Mouse (Mus musculus): Measurements from ENCODE around the gene Rimbp2. TPM values are rescaled to one million over a fixed set of nuclear protein-coding genes. Genes with fewer than 3 reads are reported as not detected.

Gene Rimbp2
- polyA plus RNA-seq, 1 experiment: 1.1 TPM

DNA sequence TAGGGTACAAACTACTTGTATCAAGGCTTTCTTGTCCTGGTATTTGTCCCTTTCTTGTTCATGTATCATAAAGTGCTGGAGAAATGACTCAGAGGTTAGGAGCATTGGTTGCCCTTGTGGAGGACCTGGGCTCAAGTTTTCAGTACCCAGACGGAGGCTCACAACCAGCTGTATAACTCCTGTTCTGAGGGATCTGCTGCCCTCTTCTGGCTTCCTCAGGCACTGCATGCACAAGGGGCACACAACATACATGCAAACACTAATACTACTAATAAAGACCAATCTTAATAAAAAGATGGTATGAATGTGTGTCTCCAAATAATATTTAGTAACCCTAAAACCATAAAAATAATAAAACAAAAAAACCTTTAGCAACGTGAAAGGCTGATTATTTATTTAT, 176.9 kb downstream of the Rimbp2 start:
- H3K27ac ChIP-seq (ENCODE audit: insufficient read depth, low read depth, low read length): no peak overlapping the region
- TF ChIP-seq POLR2A (IDR thresholded peaks at IDR 0.05; ENCODE audit: low read depth, low read length): no peak
- TF ChIP-seq CTCF (IDR thresholded peaks at IDR 0.05; ENCODE audit: extremely low read depth, insufficient read length, insufficient replicate concordance, low read depth, low read length): no peak
- H3K36me3 ChIP-seq (ENCODE audit: control insufficient read depth, insufficient read depth, low read length): no peaks in the 10 kb centered on the region
- no peaks in the 10 kb centered on the region for H3K4me1 ChIP-seq (ENCODE audit: control insufficient read depth, insufficient read depth, insufficient read length, low read length)
- H3K27me3 ChIP-seq (ENCODE audit: control insufficient read depth, insufficient read depth, low read length): no peaks in the 10 kb centered on the region
- 60% methylated on average over 2 of the region's 2 CpGs for WGBS
- no peak overlapping the region for H3K4me3 ChIP-seq (ENCODE audit: low read depth, low read length)

GRCm38 (mm10) chr5:128769026-128769631, 184.2 kb downstream of the Rimbp2 start:
- Histone ChIP-seq H3K36me3 (ENCODE audit: control insufficient read depth, insufficient read depth, low read length) (no peaks in the 10 kb centered on the region), H3K4me3 (ENCODE audit: low read depth, low read length) (no peak overlapping the region), H3K27me3 (ENCODE audit: control insufficient read depth, insufficient read depth, low read length) (no peaks in the 10 kb centered on the region), H3K27ac (ENCODE audit: insufficient read depth, low read depth, low read length) (no peak overlapping the region), H3K4me1 (ENCODE audit: control insufficient read depth, insufficient read depth, insufficient read length, low read length) (no peaks in the 10 kb centered on the region)
- 15% methylated on average over 10 of the region's 10 CpGs for WGBS
- TF ChIP-seq CTCF (IDR thresholded peaks at IDR 0.05; ENCODE audit: extremely low read depth, insufficient read length, insufficient replicate concordance, low read depth, low read length) (no peak), POLR2A (IDR thresholded peaks at IDR 0.05; ENCODE audit: low read depth, low read length) (no peak)

DNA sequence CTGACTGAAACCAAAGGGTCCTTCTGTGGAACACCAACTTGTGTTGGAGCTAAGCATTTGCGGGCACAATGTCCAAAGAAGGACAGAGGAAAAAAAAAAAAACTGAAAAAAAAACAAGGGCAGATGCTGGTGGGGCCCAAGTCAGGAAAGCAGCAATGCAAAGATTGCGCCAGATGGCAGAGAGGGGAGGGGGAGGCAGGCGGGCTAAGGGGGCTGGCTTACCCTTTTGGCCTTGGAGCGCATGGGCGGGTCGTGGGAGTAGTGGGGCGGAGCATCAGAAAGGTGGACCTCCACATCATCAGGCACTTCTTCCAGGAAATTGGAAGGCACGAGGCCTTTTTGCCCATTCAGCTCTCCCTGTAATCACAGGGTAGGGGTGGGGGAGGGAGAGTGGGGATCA, 192.2 kb downstream of the Rimbp2 start:
- Histone ChIP-seq H3K4me3 (ENCODE audit: low read depth, low read length) (no peak overlapping the region), H3K27ac (ENCODE audit: insufficient read depth, low read depth, low read length) (no peak overlapping the region), H3K36me3 (ENCODE audit: control insufficient read depth, insufficient read depth, low read length) (no peaks in the 10 kb centered on the region), H3K27me3 (ENCODE audit: control insufficient read depth, insufficient read depth, low read length) (no peaks in the 10 kb centered on the region), H3K4me1 (ENCODE audit: control insufficient read depth, insufficient read depth, insufficient read length, low read length) (no peaks in the 10 kb centered on the region)
- 39% methylated on average over 8 of the region's 8 CpGs for WGBS
- TF ChIP-seq POLR2A (IDR thresholded peaks at IDR 0.05; ENCODE audit: low read depth, low read length) (no peak), CTCF (IDR thresholded peaks at IDR 0.05; ENCODE audit: extremely low read depth, insufficient read length, insufficient replicate concordance, low read depth, low read length) (no peak)

DNA sequence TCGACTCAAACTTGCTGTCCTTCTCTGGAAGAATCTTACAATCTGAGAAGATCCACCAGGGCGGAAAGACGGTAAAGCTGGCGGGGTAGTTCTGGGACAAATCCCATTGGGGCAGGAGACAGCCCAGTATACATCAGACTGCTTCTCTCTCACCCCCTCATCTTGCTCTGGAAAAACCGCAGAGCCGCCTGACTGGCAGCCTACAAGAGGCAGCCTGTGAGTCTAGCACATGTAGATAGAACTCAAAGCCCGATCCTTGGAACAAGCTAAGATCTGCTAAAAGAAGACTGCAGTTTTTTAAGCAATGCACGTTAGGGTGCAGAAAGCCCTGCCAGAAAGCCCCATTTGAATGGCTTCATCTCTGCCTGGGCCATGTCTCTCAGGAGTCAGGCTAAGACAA, 207.0 kb downstream of the Rimbp2 start:
- 87% methylated on average over 8 of the region's 8 CpGs for WGBS
- H3K4me1 ChIP-seq (ENCODE audit: control insufficient read depth, insufficient read depth, insufficient read length, low read length): no peaks in the 10 kb centered on the region
- TF ChIP-seq CTCF (IDR thresholded peaks at IDR 0.05; ENCODE audit: extremely low read depth, insufficient read length, insufficient replicate concordance, low read depth, low read length) (no peak), POLR2A (IDR thresholded peaks at IDR 0.05; ENCODE audit: low read depth, low read length) (no peak)
- no peaks in the 10 kb centered on the region for H3K36me3 ChIP-seq (ENCODE audit: control insufficient read depth, insufficient read depth, low read length)
- no peaks in the 10 kb centered on the region for H3K27me3 ChIP-seq (ENCODE audit: control insufficient read depth, insufficient read depth, low read length)
- H3K4me3 ChIP-seq (ENCODE audit: low read depth, low read length): no peak overlapping the region
- no peak overlapping the region for H3K27ac ChIP-seq (ENCODE audit: insufficient read depth, low read depth, low read length)

- no peaks in the 10 kb centered on the region for H3K27me3 ChIP-seq (ENCODE audit: control insufficient read depth, insufficient read depth, low read length)
- 72% methylated on average over 9 of the region's 9 CpGs for WGBS
- no peak for TF ChIP-seq CTCF (IDR thresholded peaks at IDR 0.05; ENCODE audit: extremely low read depth, insufficient read length, insufficient replicate concordance, low read depth, low read length)
- TF ChIP-seq POLR2A (IDR thresholded peaks at IDR 0.05; ENCODE audit: low read depth, low read length): no peak
These were observed 208.1 kb downstream of the Rimbp2 start for GRCm38 (mm10) chr5:128745206-128745605.

DNA sequence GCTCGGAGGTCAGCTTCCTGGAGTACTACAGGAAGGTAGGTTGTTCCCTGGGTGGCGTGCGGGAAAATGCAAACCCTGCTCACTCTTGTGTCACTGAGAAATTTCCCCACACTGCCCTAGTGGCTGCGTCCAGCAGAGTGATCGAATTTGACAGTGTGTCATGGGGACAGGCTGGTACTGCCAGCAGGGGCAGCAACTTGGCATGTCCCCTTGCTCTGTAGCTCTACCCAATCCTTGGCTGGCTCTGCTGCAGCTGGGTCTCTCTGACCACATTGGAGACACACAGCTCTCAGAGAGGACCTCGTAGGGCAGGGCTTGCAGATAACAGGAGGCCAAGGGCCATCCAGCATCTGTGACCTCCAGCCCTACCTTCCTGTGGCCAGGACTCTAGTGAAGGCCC, 208.9 kb downstream of the Rimbp2 start:
- no peaks in the 10 kb centered on the region for H3K27me3 ChIP-seq (ENCODE audit: control insufficient read depth, insufficient read depth, low read length)
- WGBS: 84% methylated on average over 6 of the region's 6 CpGs
- TF ChIP-seq POLR2A (IDR thresholded peaks at IDR 0.05; ENCODE audit: low read depth, low read length): no peak
- TF ChIP-seq CTCF (IDR thresholded peaks at IDR 0.05; ENCODE audit: extremely low read depth, insufficient read length, insufficient replicate concordance, low read depth, low read length): no peak
- no peak overlapping the region for H3K27ac ChIP-seq (ENCODE audit: insufficient read depth, low read depth, low read length)
- H3K36me3 ChIP-seq (ENCODE audit: control insufficient read depth, insufficient read depth, low read length): no peaks in the 10 kb centered on the region
- H3K4me3 ChIP-seq (ENCODE audit: low read depth, low read length): no peak overlapping the region
- H3K4me1 ChIP-seq (ENCODE audit: control insufficient read depth, insufficient read depth, insufficient read length, low read length): no peaks in the 10 kb centered on the region

More at GRCm38 (mm10) chr5:128745206-128745605, 208.1 kb downstream of the Rimbp2 start:
- H3K4me3 ChIP-seq (ENCODE audit: low read depth, low read length): no peak overlapping the region
- no peaks in the 10 kb centered on the region for H3K36me3 ChIP-seq (ENCODE audit: control insufficient read depth, insufficient read depth, low read length)
- no peak overlapping the region for H3K27ac ChIP-seq (ENCODE audit: insufficient read depth, low read depth, low read length)
- no peaks in the 10 kb centered on the region for H3K4me1 ChIP-seq (ENCODE audit: control insufficient read depth, insufficient read depth, insufficient read length, low read length)

DNA sequence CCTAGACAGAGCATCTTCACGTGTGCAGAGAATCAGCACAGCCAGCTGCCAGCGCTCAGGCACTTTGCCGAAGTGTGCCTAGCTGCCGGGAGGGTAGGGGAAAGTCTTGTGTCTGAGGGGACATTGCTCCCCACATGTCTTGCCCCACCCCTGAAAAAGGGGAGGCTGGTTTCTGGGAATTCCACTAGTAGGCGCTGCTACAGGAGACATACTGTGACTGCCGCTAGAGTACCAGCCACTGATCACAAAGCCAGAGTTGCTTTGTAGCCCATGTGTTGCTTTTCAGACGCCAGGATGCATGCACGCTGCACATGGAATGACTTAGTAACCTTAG, 213.5 kb downstream of the Rimbp2 start:
- 41% methylated on average over 8 of the region's 8 CpGs for WGBS
- Histone ChIP-seq H3K27me3 (ENCODE audit: control insufficient read depth, insufficient read depth, low read length) (no peaks in the 10 kb centered on the region), H3K4me1 (ENCODE audit: control insufficient read depth, insufficient read depth, insufficient read length, low read length) (no peaks in the 10 kb centered on the region), H3K36me3 (ENCODE audit: control insufficient read depth, insufficient read depth, low read length) (no peaks in the 10 kb centered on the region), H3K4me3 (ENCODE audit: low read depth, low read length) (no peak overlapping the region), H3K27ac (ENCODE audit: insufficient read depth, low read depth, low read length) (no peak overlapping the region)
- TF ChIP-seq POLR2A (IDR thresholded peaks at IDR 0.05; ENCODE audit: low read depth, low read length) (no peak), CTCF (IDR thresholded peaks at IDR 0.05; ENCODE audit: extremely low read depth, insufficient read length, insufficient replicate concordance, low read depth, low read length) (no peak)
